Mouse (Mus musculus): ENCODE measurements around the gene Rasgef1a. TPM values are rescaled to one million over a fixed set of nuclear protein-coding genes. Genes with fewer than 3 reads are reported as not detected.

Gene Rasgef1a
- total RNA-seq, 1 experiment = 0.94 TPM

DNA sequence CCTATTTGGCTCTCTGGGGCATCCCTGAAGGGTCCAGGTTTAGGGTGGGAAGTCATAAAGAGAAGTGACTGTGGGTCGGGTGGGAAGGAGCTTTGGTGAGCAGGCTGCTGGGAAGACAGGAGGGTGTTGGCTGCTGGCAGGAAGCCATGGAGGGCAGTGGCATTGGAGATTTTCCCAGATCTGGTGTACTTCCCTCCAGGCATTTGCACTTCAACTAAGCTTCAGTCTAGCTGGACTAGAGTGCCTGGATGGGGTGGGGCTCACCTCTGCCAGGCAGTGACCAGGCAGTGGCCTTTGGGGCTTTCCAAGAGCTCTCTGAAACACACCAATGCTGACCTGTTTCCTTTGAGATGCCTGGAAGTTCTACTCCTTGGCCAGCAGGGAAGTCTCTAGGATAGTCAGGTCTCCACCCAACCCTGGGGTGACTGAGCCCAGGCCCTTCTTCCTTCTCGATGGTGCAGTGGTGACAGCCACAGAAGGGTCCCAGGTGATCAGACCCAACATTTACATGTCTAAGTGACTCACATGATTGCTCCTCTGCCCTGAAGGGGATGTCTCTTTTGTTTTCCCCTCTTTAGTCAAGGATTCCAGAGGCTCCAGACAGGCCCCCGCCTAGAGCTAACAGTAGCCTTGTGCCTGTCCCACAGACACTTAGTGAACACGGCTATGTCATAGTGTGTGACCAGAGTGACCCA, 36.7 kb downstream of the Rasgef1a start:
- H3K4me1 ChIP-seq (ENCODE audit: control insufficient read depth in 2 of 2, insufficient read depth in 2 of 2, low read length in 2 of 2, poor library complexity in 1 of 2) = peaks cover 0 to 14% of the 10 kb centered on the region in 2 experiments; a peak in 3 of 4 replicates
- peak overlapping the region; percentile 32; the same call in 1 of the 2 replicates for H3K27ac ChIP-seq (ENCODE audit: insufficient read depth, low read depth, low read length, poor library complexity, severe bottlenecking)
- H3K9ac ChIP-seq (ENCODE audit: insufficient read depth, low read depth, low read length, poor library complexity, severe bottlenecking) = no peak overlapping the region
- peak; percentile 48 for DNase-seq (ENCODE audit: low read depth, low spot score)
- in situ Hi-C loops (cut with MboI; ENCODE audit: low sequenced_read_pairs in 2 of 2, unreplicated experiment in 2 of 2) = no loop called here
- no peak overlapping the region for H3K4me3 ChIP-seq (ENCODE audit: insufficient read depth in 1 of 2, low read depth in 1 of 2, low read length in 2 of 2, poor library complexity in 1 of 2, severe bottlenecking in 1 of 2)
- H3K9me3 ChIP-seq (ENCODE audit: control insufficient read depth, insufficient read depth, low read depth, low read length) = no peaks in the 10 kb centered on the region
- no peaks in the 10 kb centered on the region for H3K36me3 ChIP-seq (ENCODE audit: control insufficient read depth, insufficient read depth, low read length, poor library complexity, severe bottlenecking)
- TF ChIP-seq MAFK (IDR thresholded peaks at IDR 0.05; ENCODE audit: insufficient read depth, low read depth, low read length) (no peak), HCFC1 (IDR thresholded peaks at IDR 0.05; ENCODE audit: borderline replicate concordance, insufficient read depth, low read length) (no peak), CHD2 (IDR thresholded peaks at IDR 0.05; ENCODE audit: low read depth, low read length) (no peak), ZNF384 (IDR thresholded peaks at IDR 0.05; ENCODE audit: low read depth, low read length) (no peak), ZC3H11A (IDR thresholded peaks at IDR 0.05; ENCODE audit: borderline replicate concordance, low read depth, low read length) (no peak)

DNA sequence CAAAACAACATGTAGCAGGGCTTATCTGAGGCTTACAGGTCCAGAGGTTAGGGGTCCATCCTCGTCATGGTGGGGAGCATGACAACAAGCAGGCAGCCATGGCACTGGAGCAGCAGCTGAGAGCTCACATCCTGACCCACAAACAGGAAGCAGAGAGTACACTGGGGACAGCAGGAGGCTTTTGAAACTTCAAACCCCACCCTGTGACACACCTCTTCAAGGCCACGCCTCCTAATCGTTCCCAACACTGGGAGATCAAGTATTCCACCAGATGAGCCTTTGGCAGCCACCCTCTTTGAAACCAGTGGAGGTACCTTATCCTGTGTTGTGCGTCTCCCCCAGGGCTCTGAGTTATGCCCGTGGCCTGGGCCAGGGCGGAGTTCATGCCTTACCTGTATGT, 38.5 kb downstream of the Rasgef1a start:
- peaks cover 0 to 14% of the 10 kb centered on the region in 2 experiments; a peak in 3 of 4 replicates for H3K4me1 ChIP-seq (ENCODE audit: control insufficient read depth in 2 of 2, insufficient read depth in 2 of 2, low read length in 2 of 2, poor library complexity in 1 of 2)
- H3K9ac ChIP-seq (ENCODE audit: insufficient read depth, low read depth, low read length, poor library complexity, severe bottlenecking) = no peak overlapping the region
- in situ Hi-C loops (cut with MboI; ENCODE audit: low sequenced_read_pairs in 2 of 2, unreplicated experiment in 2 of 2) = no loop called here
- no peaks in the 10 kb centered on the region for H3K9me3 ChIP-seq (ENCODE audit: control insufficient read depth, insufficient read depth, low read depth, low read length)
- H3K36me3 ChIP-seq (ENCODE audit: control insufficient read depth, insufficient read depth, low read length, poor library complexity, severe bottlenecking) = no peaks in the 10 kb centered on the region
- no peak overlapping the region; a peak in 1 of 4 replicates for H3K4me3 ChIP-seq (ENCODE audit: insufficient read depth in 1 of 2, low read depth in 1 of 2, low read length in 2 of 2, poor library complexity in 1 of 2, severe bottlenecking in 1 of 2)
- DNase-seq (ENCODE audit: low read depth, low spot score) = peak; percentile 39
- no peak overlapping the region for H3K27ac ChIP-seq (ENCODE audit: insufficient read depth, low read depth, low read length, poor library complexity, severe bottlenecking)
- TF ChIP-seq ZNF384 (IDR thresholded peaks at IDR 0.05; ENCODE audit: low read depth, low read length) (no peak), ZC3H11A (IDR thresholded peaks at IDR 0.05; ENCODE audit: borderline replicate concordance, low read depth, low read length) (no peak), HCFC1 (IDR thresholded peaks at IDR 0.05; ENCODE audit: borderline replicate concordance, insufficient read depth, low read length) (no peak; the same call in 1 of the 2 replicates), CHD2 (IDR thresholded peaks at IDR 0.05; ENCODE audit: low read depth, low read length) (no peak), MAFK (IDR thresholded peaks at IDR 0.05; ENCODE audit: insufficient read depth, low read depth, low read length) (no peak)

DNA sequence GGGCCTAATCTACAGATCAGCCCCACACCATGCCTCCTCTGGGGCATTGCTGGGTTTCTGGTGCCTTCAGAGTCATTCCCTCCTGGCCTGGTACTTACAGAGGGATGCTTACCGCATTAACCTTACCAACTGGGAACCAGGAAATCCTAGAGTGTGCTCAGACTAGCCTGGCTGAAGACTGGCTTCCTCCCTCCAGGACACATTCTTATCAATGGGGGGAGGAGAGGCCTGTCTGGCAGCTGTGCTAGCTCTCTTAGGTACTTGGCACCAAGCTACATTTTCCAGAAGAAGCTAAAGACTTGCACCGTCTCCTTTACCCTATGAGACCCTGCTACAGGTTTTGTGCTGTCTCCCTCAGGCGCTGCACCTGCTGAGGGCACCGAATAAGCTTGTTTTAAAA, 40.2 kb downstream of the Rasgef1a start:
- Histone ChIP-seq H3K36me3 (ENCODE audit: control insufficient read depth, insufficient read depth, low read length, poor library complexity, severe bottlenecking) (no peaks in the 10 kb centered on the region), H3K9me3 (ENCODE audit: control insufficient read depth, insufficient read depth, low read depth, low read length) (no peaks in the 10 kb centered on the region), H3K4me3 (ENCODE audit: insufficient read depth in 1 of 2, low read depth in 1 of 2, low read length in 2 of 2, poor library complexity in 1 of 2, severe bottlenecking in 1 of 2) (no peak overlapping the region), H3K27ac (ENCODE audit: insufficient read depth, low read depth, low read length, poor library complexity, severe bottlenecking) (no peak overlapping the region), H3K4me1 (ENCODE audit: control insufficient read depth in 2 of 2, insufficient read depth in 2 of 2, low read length in 2 of 2, poor library complexity in 1 of 2) (peaks cover 0 to 14% of the 10 kb centered on the region in 2 experiments; a peak in 3 of 4 replicates), H3K9ac (ENCODE audit: insufficient read depth, low read depth, low read length, poor library complexity, severe bottlenecking) (no peak overlapping the region)
- DNase-seq (ENCODE audit: low read depth, low spot score) = no peak
- no peak for TF ChIP-seq ZNF384 (IDR thresholded peaks at IDR 0.05; ENCODE audit: low read depth, low read length)
- TF ChIP-seq CHD2 (IDR thresholded peaks at IDR 0.05; ENCODE audit: low read depth, low read length) = no peak
- TF ChIP-seq HCFC1 (IDR thresholded peaks at IDR 0.05; ENCODE audit: borderline replicate concordance, insufficient read depth, low read length) = no peak
- TF ChIP-seq MAFK (IDR thresholded peaks at IDR 0.05; ENCODE audit: insufficient read depth, low read depth, low read length) = no peak
- TF ChIP-seq ZC3H11A (IDR thresholded peaks at IDR 0.05; ENCODE audit: borderline replicate concordance, low read depth, low read length) = no peak
- in situ Hi-C loops (cut with MboI; ENCODE audit: low sequenced_read_pairs in 2 of 2, unreplicated experiment in 2 of 2) = no loop called here

DNA sequence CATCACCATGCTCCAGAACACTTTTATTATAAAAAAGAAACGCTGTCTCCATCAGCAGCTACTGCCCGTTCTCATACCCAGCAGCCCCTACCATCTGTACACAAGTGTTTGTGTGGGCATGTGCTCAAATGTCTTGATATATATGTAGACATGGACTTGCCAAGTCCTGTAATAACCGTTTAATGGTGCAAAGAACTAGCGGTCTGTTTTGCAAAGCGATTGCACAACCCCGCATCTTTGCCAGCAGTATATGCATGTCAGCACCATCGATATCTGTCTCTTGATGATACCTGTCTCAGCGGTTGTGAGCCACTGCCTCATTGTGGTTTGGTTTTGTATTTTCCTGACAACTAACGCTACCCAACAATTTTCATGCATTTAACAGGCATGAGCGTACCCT, 44.0 kb downstream of the Rasgef1a start:
- Histone ChIP-seq H3K36me3 (ENCODE audit: control insufficient read depth, insufficient read depth, low read length, poor library complexity, severe bottlenecking) (no peaks in the 10 kb centered on the region), H3K9me3 (ENCODE audit: control insufficient read depth, insufficient read depth, low read depth, low read length) (no peaks in the 10 kb centered on the region), H3K4me3 (ENCODE audit: insufficient read depth in 1 of 2, low read depth in 1 of 2, low read length in 2 of 2, poor library complexity in 1 of 2, severe bottlenecking in 1 of 2) (no peak overlapping the region), H3K4me1 (ENCODE audit: control insufficient read depth in 2 of 2, insufficient read depth in 2 of 2, low read length in 2 of 2, poor library complexity in 1 of 2) (no peaks in the 10 kb centered on the region), H3K9ac (ENCODE audit: insufficient read depth, low read depth, low read length, poor library complexity, severe bottlenecking) (no peak overlapping the region), H3K27ac (ENCODE audit: insufficient read depth, low read depth, low read length, poor library complexity, severe bottlenecking) (no peak overlapping the region)
- TF ChIP-seq ZNF384 (IDR thresholded peaks at IDR 0.05; ENCODE audit: low read depth, low read length) (no peak), ZC3H11A (IDR thresholded peaks at IDR 0.05; ENCODE audit: borderline replicate concordance, low read depth, low read length) (no peak), MAFK (IDR thresholded peaks at IDR 0.05; ENCODE audit: insufficient read depth, low read depth, low read length) (no peak), CHD2 (IDR thresholded peaks at IDR 0.05; ENCODE audit: low read depth, low read length) (no peak), HCFC1 (IDR thresholded peaks at IDR 0.05; ENCODE audit: borderline replicate concordance, insufficient read depth, low read length) (no peak)
- in situ Hi-C loops (cut with MboI; ENCODE audit: low sequenced_read_pairs in 2 of 2, unreplicated experiment in 2 of 2) = no loop called here
- DNase-seq (ENCODE audit: low read depth, low spot score) = no peak

All from ES-E14 (cell line).